Mouse (Mus musculus): ENCODE results near the gene P4ha1. TPM values are rescaled to one million over a fixed set of nuclear protein-coding genes. Genes with fewer than 3 reads are reported as not detected.

Gene P4ha1
- total RNA-seq, 2 experiments from 2014 or later = 18.4 to 46.9 TPM

Other genes starting within 250 kb of the P4ha1 start
- gene Sept10, start 101.4 kb upstream of the P4ha1 start, total RNA-seq (2014; fragmentation: Nextera tagmentation) = 8.8 and 11.6 TPM in 2 replicates
- gene Sept10, start 101.4 kb upstream of the P4ha1 start, total RNA-seq (2017) = 7.7 and 17.8 TPM in 2 replicates
- 6.9 and 8.1 TPM in 2 replicates for gene Sowahc, start 101.3 kb upstream of the P4ha1 start, total RNA-seq (2014; fragmentation: Nextera tagmentation)
- 17.2 and 19.6 TPM in 2 replicates for gene Sowahc, start 101.3 kb upstream of the P4ha1 start, total RNA-seq (2017)
- 26.0 and 66.7 TPM in 2 replicates for gene Gm10273, start 72.3 kb downstream of the P4ha1 start, total RNA-seq (2014; fragmentation: Nextera tagmentation)
- 104 TPM in 2 replicates for gene Gm10273, start 72.3 kb downstream of the P4ha1 start, total RNA-seq (2017)
- gene Pla2g12b, start 80.4 kb downstream of the P4ha1 start, total RNA-seq (2014; fragmentation: Nextera tagmentation) = not detected in 2 replicates
- not detected in 2 replicates for gene Pla2g12b, start 80.4 kb downstream of the P4ha1 start, total RNA-seq (2017)
- 1.8 TPM in 1 of 2 replicates, not detected in the other for gene Oit3, start 118.5 kb downstream of the P4ha1 start, total RNA-seq (2014; fragmentation: Nextera tagmentation)
- not detected in 2 replicates for gene Oit3, start 118.5 kb downstream of the P4ha1 start, total RNA-seq (2017)

Measured in granulocyte monocyte progenitor cell, adult 5-6 weeks (primary cell).